Mouse (Mus musculus): ENCODE measurements at regions not wholly inside any gene's neighbourhood (a gene's known extent, or its start where the extent isn't known, plus 50 kb on each side); places are given as distances from the start of the nearest gene placed in this dataset.

DNA sequence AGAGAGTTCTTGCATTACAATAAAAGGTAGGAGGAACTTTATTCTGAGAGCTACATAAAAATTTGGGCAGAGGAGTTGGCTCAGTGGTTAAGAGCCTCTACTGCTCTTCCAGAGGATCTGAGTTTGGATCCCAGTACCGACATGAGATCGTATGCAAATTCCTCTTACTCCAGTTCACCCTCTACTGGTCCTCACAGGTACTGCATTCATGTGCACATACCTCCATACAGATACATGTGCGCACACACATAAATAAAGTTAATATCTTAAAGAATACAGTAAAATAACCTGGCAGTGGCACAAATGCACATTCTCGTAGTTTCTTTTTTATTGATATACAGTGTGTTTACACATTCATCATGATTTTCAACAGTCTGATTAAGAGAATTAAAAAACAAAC is 232.4 kb downstream of the Vps13c start:
- DNase-seq: no peak

DNA sequence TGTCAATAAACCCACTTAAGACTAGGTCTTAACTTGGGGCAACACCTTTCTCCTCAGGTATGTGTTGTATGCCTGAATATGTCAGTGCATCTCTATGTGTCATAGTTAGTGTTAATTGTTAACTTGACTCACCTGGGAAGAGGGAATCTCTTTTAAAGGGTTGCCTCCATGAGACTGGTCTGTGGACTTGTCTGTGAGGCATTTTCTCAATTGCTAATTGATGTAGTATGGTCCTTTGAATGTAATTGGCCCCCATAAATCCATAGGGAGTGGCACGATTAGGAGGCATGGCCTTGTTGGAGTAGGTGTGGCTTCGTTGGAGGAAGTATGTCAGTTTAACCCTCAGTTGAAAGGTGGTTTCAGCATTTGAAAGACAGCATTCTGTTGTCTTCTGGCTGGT is 237.1 kb downstream of the Vps13c start:
- no peak for DNase-seq

DNA sequence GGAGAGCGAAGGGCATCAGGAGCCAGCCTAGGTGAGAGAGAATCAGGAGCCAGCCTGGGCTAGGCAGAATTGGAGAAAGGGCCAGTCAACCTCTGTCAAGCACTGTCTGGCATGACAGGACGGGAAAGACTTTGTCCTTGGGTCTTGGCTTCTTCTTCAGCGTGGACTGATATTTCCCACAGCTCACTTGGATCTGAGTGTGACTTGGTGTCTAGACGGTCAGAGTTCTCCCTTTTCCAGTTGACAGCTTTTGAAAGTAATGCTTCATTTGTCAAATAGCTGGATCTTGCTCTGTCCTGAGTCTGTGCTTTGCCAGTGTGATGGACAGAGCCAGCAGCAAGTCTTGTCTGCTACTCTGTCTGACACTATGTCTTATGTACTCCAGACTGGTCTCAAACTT is 243.1 kb downstream of the Vps13c start:
- DNase-seq: no peak

DNA sequence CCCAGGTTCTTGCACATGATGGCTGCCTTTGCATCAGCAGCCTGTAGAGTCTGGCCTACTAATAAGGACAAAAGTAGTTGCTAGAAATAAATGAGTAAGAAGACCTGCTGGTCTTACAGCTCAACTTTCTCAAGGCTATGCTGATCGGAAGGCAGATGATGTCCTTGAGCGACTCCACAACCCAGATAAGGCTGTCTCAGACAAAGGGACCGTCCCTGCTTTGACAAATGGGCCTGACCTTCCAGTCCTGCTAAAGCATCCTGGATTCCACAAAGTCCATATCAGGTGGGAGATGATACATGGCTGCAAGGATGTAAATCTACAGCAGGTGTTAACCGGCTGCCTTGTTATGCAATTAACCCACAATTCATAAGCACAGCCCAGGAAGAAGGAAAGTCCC is 244.8 kb downstream of the Vps13c start:
- DNase-seq: no peak

DNA sequence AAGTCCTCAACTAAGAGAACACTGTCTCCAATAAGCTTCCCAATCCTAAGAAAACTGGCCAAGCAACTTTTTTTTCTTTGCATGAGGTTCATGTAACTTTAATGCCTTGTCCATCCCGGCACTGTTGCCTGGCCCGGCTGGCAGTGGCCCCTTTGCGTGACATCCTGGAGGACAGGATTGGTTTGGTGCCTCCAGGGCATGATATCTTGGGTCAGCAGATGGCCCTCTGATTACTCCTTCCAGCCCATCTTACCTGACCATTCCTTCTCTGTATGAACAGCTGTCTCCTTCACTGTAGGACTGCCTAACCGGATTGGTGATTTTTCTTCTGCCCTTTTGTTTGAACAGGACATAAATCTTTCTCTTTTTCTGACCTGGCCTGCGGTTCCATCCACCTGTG is 254.4 kb downstream of the Vps13c start:
- no peak for DNase-seq

DNA sequence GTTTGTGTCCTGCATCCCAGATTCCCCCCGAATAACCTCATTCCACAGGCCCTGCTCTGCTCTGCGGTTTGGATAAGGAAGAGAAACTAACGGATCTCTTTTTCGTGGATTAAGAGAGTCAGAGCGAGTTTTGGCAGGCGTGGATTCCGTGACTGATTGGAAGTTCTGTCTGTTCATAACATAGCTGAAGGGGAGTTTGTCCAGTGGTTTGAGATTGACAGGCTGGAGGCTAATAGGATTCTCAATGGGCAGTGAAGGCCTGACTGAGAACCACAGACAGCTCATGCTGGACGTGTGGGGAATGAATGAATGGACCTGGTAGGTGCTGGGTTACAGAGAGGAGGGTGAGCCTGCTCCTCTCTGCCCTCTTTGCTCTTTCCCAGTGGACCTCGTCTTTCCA is 269.6 kb downstream of the Vps13c start:
- DNase-seq: no peak

DNA sequence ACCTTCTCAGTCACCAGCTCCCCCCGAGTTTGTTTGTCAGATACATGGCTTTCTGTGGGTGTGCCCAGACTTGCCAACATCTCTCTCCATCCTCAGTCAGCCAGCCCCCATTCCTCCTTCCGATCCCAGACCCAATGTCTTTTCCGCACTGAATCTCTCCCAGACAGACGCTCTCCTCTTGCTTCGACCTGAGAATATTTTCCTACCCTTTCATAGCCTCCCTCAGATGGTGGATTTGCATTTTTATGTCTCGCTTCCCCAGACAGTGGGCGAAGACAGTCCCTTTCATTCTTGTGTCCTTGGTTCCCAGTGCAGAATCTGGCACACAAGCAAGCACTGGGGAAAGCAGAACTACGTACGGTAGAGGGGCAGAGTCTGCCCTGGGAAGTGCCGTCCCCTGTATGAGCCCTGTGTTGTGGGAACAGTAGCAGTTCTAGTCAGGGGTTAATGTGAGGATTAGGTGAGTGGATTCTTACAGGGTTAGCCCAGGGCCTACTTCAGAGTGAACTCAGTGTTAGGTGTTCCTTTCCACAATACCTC is 275.0 kb downstream of the Vps13c start:
- peak; percentile 7 for DNase-seq

DNA sequence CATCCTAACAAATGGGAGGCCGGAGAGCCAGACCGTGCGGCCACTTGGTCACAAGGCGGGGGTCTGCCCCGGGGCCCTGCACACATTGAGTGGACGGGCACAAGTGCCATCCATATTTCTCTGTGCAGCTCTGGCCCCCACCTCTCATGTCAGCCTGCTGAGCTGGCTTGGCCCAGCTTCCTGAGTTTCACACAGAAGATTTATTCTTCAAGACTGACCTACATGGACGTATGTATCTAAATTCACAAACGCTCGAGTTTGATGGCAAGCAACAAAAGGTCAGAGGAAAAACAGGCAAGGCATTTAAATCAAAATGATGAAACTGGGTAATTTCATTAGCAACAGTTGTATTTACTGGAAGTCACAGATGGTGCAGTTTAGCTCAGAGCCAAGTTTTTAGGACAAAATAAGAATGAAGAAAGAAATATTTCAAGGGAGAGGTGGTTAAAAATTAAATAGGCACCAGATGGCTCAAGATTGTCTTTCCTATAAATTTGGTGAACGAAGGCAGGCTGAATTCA is 276.1 kb downstream of the Vps13c start:
- DNase-seq: peak; percentile 20

DNA sequence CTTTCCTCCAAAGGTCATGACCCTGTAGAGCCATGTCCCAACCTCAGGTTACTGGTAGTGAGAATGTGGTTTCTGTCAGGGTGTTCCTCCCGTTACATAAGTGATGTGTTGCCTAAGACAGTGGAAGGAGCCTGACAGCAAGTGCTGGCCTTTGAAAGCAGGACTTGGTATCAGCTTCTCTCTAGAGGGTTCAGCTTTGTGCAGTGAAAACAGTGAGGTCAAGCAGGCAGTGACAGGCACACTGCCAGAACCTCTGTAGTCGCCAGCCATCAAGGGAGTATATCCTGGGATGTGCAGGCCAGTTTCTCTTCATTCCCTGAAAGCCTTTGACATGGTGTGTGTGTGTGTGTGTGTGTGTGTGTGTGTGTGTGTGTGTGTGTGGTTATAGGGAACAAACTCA is 278.1 kb downstream of the Vps13c start:
- DNase-seq: no peak

DNA sequence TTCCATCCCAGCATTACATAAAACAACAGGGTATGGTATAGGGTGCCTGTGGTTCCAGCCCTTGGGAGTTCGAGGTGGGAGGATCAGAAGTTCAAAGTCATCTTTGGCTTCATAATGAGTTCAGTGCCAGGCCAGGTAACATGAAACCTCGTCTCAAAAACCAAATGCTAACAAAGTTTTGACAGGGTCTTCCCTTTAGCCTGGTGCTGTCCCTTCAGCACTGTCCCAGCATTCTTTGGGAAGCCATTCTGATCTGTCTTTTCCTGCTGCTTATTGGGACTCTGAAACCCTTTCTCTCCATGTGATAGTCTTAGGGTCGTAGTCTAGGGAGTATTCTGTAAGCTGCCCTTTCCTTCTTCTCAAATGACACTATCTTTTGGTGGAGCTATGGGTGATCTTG is 282.1 kb downstream of the Vps13c start:
- DNase-seq: no peak

DNA sequence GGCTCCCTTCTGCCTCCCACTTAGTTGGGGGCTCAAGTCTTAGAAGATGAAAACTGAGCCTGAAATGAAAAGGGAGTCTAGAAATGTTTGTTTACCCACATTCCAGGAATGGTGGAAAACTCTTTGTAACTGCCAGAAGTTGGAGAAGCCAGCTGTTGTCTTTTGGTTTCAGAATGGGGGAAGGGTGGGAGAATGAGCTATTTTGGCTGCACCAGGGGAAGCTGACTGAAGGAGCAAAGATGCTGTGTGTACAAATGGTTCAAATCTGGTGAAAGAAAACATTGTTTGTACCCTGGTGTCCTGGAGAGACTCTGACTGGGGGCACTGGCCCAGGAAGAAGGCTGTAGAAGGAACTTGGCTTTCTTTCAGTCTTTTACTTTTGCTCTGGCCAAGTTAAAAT is 291.1 kb downstream of the Vps13c start:
- DNase-seq: no peak

DNA sequence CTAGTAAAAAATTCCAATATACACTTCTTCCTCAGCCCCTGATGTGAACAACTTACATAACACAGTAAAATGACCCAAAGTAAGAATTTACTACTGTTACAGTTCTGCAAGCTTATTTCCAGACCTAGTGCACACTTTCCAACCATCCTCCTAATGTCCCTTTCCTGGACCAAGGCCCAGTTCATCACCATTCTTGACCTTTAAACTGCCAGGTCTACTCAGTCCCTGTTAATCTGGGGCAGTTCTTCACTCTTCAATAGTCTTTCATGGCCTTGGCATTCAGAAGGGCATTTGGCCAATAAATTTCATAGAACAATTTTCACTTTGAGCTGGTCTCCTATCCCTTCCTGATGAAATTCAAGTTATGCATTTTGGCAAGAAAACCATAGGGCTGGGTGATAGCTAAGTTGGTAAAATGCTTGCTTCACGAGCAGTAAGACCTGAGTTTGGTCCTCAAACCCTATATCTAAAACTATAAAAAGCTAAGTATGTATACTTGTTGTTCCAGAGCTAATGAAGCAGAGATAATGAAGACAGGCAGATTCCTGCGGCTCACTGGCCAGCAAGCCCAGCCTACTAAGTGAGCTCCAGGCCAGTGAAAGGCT is 295.4 kb downstream of the Vps13c start:
- no peak for DNase-seq

DNA sequence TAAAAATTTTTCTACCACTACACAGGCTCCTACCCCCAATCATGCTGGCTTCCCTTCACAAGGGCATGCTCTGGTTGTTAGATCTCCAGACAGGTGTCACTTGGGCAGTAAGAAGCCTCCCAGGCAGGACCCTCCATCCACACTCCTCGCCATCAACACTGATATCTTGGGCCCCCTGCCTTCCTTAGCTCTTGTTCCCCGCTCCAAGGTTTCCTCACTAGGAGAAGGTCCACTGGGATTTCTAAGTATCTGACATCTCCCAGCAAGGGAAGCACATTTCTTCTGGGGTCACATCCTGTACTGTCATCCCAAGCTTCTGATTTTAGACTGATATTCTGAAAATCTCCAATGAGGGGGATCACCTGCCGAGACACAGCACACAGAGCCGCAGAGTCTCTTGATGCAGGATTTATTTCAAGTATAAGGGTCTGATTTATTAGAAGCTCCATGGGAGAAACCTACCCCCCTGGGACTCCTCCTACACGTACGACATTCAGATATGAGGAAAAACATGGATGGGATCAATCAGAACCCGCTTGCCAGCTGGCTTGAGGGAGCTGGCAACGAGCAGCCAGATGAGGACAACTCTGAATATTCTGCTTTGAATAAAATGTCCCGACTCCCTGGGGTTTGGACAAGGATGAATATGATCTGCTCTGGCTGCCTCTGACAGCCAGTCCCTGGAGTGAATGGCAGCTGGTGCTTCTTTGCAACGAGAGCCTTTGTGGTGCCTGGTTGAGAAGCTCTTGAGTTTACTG is 322.8 kb downstream of the Vps13c start:
- DNase-seq: no peak

DNA sequence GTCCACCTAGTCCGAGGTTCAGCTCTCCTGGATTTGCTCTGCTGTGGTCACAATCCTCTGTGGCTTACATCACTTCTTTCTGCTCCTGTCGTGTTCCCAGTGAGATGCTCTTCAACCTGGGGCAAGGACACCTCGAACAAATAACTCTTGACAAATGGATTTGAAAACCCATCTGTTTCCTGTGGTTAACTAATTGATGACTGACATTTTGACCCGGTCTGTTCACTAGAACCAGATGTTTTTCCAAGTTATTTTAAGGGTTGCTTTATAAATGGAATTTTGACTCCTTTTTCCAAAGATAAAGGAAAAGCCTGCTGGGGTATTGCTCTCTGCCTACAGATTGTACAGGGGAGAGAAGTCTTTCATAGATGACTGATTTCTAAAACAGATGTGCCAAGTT is 326.4 kb downstream of the Vps13c start:
- no peak for DNase-seq

DNA sequence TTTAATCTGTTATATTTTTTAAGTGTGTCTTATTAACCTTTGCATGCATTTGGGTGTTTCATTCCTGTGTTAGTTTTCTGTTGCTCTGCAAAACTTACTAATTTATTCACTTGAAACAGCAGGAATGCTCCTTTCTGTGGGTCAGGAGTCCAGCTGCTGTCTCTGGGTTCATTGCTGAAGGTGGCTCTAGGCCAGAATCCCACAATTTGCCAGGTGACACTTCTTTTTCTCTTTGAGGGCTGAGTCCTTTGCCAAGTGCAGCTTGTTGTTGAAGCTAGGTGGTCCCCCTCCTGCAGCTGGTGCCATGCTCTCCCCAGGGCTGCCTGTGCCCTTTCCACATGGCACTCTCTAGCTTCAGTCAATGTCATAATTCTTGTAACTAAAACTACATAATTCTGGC is 348.7 kb downstream of the Vps13c start:
- no peak for DNase-seq

DNA sequence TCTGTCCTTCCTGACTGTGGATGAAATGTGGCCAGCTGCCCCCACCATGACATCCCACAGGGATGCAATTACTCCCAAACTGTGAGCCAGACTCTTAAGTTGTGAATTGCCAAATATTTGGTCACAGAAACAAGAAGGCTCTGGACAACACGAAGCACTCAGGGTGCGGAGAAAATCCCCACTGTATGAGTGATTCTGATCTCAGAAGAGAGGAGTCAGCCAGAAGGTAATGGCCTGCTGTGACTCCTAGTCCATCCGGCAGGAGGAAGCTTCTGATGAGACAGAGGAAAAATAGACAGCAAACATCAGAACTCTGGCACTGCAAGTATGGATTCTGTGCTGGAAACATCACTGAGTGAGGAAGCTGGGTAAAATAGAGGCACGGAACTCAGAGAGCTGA is 359.6 kb downstream of the Vps13c start:
- DNase-seq: no peak

DNA sequence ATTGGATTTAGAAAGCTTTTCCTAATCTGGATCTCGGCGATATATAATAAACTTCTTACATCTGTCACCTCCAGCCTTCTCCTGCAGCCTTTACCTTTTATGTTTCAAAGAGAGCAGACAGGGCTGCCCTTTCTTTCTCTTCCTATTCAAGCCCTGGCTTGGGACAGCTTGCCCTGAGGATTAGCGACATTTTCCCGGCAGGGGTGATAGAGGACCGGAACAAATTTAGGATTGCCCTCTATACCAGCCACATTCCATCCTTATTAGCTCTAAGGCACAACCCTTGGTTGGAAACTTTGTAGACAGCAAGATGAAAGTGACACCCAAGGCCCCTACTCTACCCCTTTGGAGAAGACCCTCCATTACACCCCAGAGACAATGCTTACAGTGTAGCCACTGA is 360.8 kb downstream of the Vps13c start:
- no peak for DNase-seq

DNA sequence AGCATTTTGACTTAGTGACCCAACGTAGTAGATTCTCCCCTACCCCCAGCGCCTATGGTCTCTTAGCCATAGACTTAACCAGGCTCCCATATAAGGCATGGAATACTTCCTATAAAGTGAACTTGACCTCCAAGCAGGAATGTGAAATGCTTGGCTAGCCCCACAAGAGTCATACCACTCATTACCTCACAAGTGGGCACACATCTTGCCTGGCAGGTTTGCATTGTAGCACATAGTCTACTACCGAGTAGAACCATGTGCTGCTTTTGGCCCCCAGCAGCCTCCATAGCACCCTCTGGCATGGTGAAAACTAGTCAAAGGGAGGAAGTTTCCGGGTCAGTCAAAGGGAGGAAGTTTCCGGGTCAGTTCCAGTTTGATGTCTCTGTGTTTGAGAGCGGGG is 385.5 kb downstream of the Vps13c start:
- no peak for DNase-seq

DNA sequence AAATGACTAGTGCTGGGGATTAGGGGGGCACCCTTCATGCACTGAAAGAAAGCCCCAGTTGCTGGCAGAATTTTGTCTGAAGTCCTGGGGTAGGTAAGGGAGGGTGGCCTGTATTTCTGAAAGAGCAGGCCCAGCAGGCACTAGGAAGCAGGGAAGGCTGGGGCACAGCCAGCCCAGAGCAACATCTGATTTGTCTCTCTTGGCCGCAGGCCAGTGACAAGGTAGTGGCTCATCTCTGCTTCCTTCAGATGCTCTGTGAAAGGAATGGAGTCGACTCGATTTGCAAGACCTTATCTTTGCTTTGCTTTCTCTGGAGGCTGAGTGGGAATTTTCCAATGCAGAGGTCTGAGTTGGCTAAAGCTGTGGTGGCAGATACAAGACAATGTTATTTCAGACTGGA is 390.9 kb downstream of the Vps13c start:
- no peak for DNase-seq

DNA sequence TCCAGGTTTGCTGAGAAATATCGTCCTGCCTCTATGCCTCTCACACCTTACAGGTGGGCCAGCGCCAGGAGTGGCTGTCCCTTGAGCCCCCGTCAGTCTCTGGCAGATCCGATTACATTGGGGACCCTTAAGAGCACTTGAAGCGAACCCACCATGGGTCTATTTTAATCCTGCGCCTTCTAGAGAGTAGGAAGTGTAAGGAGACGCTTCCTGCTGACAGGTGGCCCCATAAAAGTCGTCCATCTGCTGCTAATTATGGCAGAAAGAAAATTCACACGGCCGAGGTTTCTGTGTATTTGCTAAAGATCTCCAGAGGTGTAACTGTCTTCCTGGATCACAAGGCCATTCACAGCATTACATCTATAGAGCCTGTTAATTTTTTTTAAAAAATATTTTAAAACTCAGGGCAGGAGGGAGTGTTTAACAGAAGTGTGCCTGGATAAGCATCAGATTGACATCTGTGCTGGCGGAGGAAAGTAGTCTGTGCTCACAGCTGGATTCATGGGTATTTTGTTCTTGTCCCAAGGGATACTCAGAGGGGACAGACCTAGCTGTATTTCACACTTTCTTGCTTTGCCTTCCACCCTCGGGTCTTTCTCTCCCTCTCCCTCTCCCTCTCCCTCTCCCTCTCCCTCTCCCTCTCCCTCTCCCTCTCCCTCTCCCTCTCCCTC is 394.9 kb downstream of the Vps13c start:
- no peak for DNase-seq

DNA sequence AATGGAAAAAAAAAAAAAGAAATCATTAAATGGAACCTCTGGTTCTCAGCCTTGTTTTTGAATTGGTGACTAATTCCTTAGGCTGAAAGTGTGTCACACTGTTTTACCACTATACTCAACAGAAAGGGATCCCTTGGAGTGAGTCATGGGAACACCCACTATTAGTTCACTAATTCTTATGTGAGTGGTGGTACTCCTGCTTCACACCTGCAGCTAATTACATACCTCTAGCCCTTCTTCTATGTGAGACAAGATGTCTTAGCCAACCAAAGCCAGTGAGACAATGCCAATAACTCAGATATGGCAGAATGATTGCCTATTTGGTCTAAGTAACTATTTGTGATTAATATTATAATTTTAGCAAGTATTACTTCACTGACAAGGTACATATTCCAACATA is 398.9 kb downstream of the Vps13c start:
- DNase-seq: no peak

DNA sequence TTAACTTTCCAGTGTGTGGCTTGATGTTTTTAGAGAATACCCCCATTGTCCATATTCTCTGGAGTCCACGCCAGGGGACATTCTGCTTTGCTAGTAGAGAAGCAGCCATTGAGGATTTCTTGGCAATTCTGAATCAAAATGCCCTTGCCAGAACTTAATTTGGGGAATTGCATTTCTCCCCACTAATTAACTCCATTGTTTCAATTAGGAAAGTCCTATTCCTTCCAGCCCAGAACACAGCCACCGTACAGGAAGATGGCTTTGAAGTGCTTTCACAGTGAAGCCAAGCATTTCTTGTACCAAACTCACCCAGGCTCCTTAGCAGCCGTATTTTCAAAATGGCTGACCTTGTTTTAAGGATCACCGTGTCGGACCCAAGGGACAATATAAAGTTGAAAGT is 399.4 kb downstream of the Vps13c start:
- no peak for DNase-seq

DNA sequence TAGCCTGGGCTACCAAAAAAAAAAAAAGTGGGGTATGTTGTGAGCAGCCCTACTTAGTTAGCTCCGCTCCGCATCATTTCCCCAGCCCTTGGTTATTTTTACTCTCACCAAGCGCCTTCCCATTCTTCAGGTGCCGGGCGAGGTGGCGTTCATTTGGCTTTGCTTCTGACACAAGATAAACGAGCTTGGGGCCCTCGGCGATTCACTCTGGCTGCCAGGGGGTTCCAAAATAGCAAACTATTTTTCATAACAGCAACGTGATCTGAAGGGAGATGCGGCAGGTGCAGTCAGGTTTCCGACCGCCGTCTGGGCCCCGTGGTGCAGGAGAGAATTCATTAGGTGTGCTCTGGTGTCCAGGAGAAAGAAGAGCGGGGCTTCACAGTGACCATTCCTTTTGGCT is 403.6 kb upstream of the Rora start:
- no peak for DNase-seq

DNA sequence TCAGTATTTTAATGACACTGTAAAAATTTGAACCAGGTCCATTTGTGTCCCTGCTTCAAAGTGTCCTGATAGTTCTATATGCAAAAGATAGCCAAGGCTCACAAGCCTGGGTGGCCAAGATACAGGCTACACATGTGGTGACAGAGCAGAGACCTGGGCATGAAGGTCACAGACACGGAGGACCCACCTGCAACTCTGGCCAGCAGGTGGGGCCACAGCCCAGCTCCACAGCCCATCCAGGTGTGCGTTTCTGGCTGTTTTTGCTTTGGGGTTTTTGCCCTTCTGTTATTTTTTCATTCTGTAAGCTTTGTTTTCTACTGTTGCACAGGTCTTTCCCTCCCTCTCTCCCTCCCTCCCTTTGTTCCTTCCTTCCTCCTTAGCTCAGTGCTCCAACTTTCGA is 399.4 kb upstream of the Rora start:
- DNase-seq: no peak

Data from right cerebral cortex, postnatal 25 days (tissue).